Mouse (Mus musculus): ENCODE data around the gene Naa30.
A peak's percentile ranks its signal among the peaks of the same experiment; 100 is the strongest.

The Naa30 gene

DNA sequence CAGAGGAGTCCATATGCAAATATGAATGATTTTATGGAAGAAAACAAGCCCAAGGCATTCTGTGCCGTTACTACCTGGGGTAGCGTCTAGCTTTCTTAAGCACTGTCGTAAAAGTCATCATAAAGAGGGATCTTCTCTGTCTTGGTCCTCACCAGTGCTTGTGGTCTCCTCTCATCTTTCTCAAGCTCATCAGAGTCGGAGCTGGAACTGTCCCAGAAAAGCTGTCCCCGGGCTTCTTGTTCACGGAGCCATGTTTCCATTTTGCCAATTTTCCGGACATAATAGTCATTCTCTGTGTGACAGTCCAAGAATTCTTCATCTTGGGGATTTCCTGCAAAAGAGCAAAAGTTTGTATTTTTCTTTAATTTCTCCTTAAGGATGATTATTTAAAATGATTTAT, 54.4 kb downstream of the Naa30 start:
- DNase-seq (ENCODE audit: low read depth): no peak

DNA sequence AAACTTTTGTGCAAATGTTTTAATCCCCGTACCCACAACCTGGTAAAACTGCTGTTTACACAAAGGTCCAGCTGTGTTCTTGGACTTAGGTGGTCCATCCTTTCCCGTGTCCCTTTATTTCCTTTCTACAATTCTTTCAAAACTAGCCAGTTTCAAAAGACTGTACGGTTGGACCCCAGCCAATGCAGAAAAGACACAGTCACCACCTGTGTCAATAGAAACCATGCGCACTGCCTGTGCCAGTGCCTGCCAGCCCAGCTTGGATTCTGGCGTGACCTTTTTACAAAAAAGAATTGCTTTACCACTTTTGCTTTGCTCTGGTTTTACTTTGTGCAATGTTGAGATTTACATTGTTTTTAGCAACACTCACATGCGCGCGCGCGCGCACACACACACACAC, 55.0 kb downstream of the Naa30 start:
- DNase-seq (ENCODE audit: low read depth): no peak

GRCm38 (mm10) chr14:49231845-49232244, 59.8 kb downstream of the Naa30 start:
- no peak for DNase-seq (ENCODE audit: low read depth)

DNA sequence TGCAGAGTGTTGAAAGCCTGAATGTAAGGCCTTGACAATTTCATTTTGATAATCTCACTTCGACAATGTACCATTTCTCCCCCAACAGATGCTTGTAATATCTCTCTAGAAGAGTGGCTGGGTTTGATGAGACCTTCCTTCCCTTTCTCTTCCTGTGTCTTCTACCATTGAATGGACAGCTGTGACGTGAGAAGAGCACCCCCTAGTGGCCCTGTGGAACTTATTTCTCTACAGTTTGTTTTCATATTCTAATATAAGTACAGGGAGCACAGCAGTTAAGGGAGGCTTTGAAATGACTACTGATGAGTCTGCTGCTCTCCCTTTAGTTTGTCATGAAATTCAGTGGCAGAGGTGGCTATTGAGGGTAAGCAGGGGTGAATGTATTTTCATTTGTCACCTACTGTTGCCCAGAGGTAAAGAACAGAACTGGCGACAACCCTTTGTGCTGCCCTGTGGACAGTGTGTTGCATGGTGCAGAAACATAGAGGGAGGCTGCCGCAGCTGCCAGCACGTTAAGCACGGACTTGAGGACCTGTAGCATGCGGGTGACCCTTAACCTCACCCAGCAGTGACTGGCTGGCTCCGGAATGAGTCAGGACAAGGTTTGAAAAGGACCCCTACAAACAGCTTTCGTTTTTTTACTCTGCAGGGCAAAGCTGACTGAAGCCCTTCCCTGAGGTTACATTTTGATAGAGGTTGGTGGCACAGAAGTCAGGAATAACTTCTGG, 62.9 kb downstream of the Naa30 start:
- DNase-seq (ENCODE audit: low read depth): peak; percentile 71

DNA sequence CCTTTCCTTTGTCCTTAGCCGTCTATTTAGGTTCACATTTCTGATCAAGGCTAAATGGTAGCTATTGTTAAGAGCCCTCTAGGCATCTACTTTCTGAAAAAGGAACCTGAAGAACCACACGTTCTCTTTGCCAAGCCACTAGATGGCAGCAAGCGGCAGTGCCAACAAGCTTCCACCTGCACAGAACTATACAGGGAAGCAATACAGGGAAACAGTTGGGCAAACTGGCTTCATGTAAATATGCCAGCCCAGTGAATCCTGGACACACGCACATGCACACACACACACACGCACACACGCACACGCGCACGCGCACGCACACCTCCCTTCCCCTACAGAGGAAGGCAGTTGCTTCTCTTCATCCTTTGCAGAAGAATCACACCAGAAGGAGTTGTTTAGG, 66.2 kb downstream of the Naa30 start:
- DNase-seq (ENCODE audit: low read depth): peak; percentile 71

Data from NIH3T3 (cell line).